ENCODE assay signal across 12 mouse cellular contexts in the genomic region with DNA sequence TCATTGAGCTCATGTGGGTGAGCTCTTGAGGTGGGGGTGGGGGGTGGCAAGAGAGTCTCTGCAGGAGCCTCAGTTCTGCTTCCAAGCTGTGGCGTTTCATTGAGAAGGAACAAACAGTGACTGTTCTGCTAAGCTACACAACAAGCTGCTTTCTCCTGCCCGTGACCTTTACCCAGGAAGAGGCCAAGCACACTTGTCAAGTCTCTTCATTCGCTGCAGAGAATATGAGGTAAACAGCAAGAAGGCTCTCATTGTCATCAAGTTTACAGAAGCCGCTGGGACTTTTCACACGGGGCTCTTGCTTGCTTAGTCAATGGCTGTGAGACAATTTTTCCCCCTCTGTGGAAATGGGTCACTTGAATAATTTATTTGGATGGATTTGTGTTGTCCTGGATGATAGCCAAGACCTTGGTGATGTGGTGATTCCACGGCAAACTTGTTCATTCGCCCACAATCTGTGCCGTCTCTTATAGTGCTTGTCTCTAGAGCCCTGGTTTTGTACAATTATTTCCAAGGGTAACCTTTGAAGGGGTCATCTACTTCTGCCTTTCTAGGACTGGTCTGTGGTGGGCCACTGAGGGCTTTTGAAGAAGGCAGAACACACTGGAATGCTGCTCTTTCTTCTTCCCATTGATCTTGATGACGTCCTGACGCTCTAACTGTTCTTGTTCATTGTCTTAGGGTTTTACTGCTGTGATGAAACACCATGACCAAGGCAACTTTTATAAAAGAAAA. TPM values are rescaled to one million over a fixed set of nuclear protein-coding genes. Genes with fewer than 3 reads are reported as not detected.
DNase-seq lines count a peak whose midpoint lies in the region; ATAC-seq and TF ChIP-seq lines count a peak whose summit lies in the region.
"Had no signal": no experiment of that assay in that cellular context is flagged by ENCODE, and none has a peak within 500 bp of the region (broad histone marks: within the 10 kb centered on the region; RNA-seq: fewer than 3 reads in every experiment).

No protein-coding gene starts in this region.

- no peak overlapping the region for H3K27ac ChIP-seq in forebrain, postnatal 0 days (ENCODE audit: low read depth, low read length)
- no peak overlapping the region for H3K27ac ChIP-seq in forebrain, embryonic 11.5 days (ENCODE audit: low read depth, low read length)
- H3K27ac ChIP-seq in hindbrain, postnatal 0 days = peak overlapping the region; percentile 54; the same call in 1 of the 2 replicates
- H3K27ac ChIP-seq: embryonic facial prominence, embryonic 12.5 days; liver, embryonic 13.5 days; stomach, embryonic 15.5 days had no signal

- no peaks in the 10 kb centered on the region for H3K27me3 ChIP-seq in forebrain, postnatal 0 days (ENCODE audit: insufficient read depth, low read length)
- no peaks in the 10 kb centered on the region for H3K27me3 ChIP-seq in forebrain, embryonic 11.5 days (ENCODE audit: control insufficient read depth, insufficient read depth, low read length)
- H3K27me3 ChIP-seq in hindbrain, postnatal 0 days (ENCODE audit: insufficient read depth, low read length) = no peaks in the 10 kb centered on the region
- H3K27me3 ChIP-seq: CH12.LX; embryonic facial prominence, embryonic 12.5 days; liver, embryonic 13.5 days; stomach, embryonic 15.5 days had no signal

- WGBS in forebrain, postnatal 0 days = 56% methylated on average over 10 of the region's 10 CpGs
- 75% methylated on average over 10 of the region's 10 CpGs for WGBS in forebrain, embryonic 11.5 days
- WGBS in hindbrain, postnatal 0 days = 39% methylated on average over 10 of the region's 10 CpGs

- no peaks in the 10 kb centered on the region for H3K4me1 ChIP-seq in forebrain, postnatal 0 days (ENCODE audit: insufficient read depth)
- H3K4me1 ChIP-seq in forebrain, embryonic 11.5 days (replicated peaks; ENCODE audit: control insufficient read depth, insufficient read depth, low read length) = no peaks in the 10 kb centered on the region
- no peaks in the 10 kb centered on the region for H3K4me1 ChIP-seq in hindbrain, postnatal 0 days (ENCODE audit: insufficient read depth, low read length)
- H3K4me1 ChIP-seq: embryonic facial prominence, embryonic 12.5 days; liver, embryonic 13.5 days had no signal

- no peaks in the 10 kb centered on the region for H3K9me3 ChIP-seq in forebrain, postnatal 0 days (ENCODE audit: low read length)
- H3K9me3 ChIP-seq in forebrain, embryonic 11.5 days (ENCODE audit: control insufficient read depth, low read length) = no peaks in the 10 kb centered on the region
- no peaks in the 10 kb centered on the region for H3K9me3 ChIP-seq in hindbrain, postnatal 0 days (ENCODE audit: low read length)
- H3K9me3 ChIP-seq: embryonic facial prominence, embryonic 12.5 days; liver, embryonic 13.5 days; stomach, embryonic 15.5 days had no signal

- no peak overlapping the region for H3K4me2 ChIP-seq in forebrain, postnatal 0 days (ENCODE audit: low read depth)
- H3K4me2 ChIP-seq in forebrain, embryonic 11.5 days (ENCODE audit: low read depth, low read length, severe bottlenecking) = no peak overlapping the region
- no peak overlapping the region for H3K4me2 ChIP-seq in hindbrain, postnatal 0 days (ENCODE audit: low read depth, low read length)
- H3K4me2 ChIP-seq: embryonic facial prominence, embryonic 12.5 days; liver, embryonic 13.5 days; stomach, embryonic 15.5 days had no signal

- no peaks in the 10 kb centered on the region for H3K36me3 ChIP-seq in forebrain, postnatal 0 days (ENCODE audit: insufficient read depth)
- H3K36me3 ChIP-seq in forebrain, embryonic 11.5 days (ENCODE audit: control insufficient read depth, insufficient read depth, low read length) = no peaks in the 10 kb centered on the region
- no peaks in the 10 kb centered on the region for H3K36me3 ChIP-seq in hindbrain, postnatal 0 days (ENCODE audit: insufficient read depth, low read length)
- H3K36me3 ChIP-seq: embryonic facial prominence, embryonic 12.5 days; liver, embryonic 13.5 days; stomach, embryonic 15.5 days had no signal

- peak; percentile 45 for DNase-seq in forebrain, postnatal 0 days
- DNase-seq in forebrain, embryonic 11.5 days (ENCODE audit: low spot score) = no peak
- DNase-seq in right cerebral cortex, postnatal 10 days (ENCODE audit: low spot score in 2 of 2) = peak; percentile 54 to 81
- no peak for DNase-seq in right cerebral cortex, adult 2 months (ENCODE audit: low spot score in 2 of 2)
- DNase-seq in hindbrain, postnatal 0 days (ENCODE audit: low spot score) = peak; percentile 75
- peak; percentile 43 for DNase-seq in yolk sac, embryonic 10.5 days (ENCODE audit: low spot score)
- DNase-seq in gastrocnemius, postnatal 10 days = no peak
- no peak for DNase-seq in cerebellum, postnatal 25 days
- DNase-seq: liver, embryonic 13.5 days had no signal

- ATAC-seq in forebrain, postnatal 0 days = peak; percentile 93
- ATAC-seq in forebrain, embryonic 11.5 days (replicated peaks; ENCODE audit: low FRiP score) = no peak
- peak; percentile 97 for ATAC-seq in hindbrain, postnatal 0 days

- H3K4me3 ChIP-seq in forebrain, postnatal 0 days (ENCODE audit: low read depth, low read length) = no peak overlapping the region
- H3K4me3 ChIP-seq in forebrain, embryonic 11.5 days (ENCODE audit: low read depth, low read length) = no peak overlapping the region
- no peak overlapping the region for H3K4me3 ChIP-seq in hindbrain, postnatal 0 days (ENCODE audit: low read length)
- H3K4me3 ChIP-seq: embryonic facial prominence, embryonic 12.5 days; liver, embryonic 13.5 days; stomach, embryonic 15.5 days had no signal

- H3K9ac ChIP-seq in forebrain, postnatal 0 days = no peak overlapping the region
- H3K9ac ChIP-seq in forebrain, embryonic 11.5 days (ENCODE audit: low read length) = no peak overlapping the region
- H3K9ac ChIP-seq in hindbrain, postnatal 0 days (replicated peaks; ENCODE audit: low read length) = no peak overlapping the region
- H3K9ac ChIP-seq: embryonic facial prominence, embryonic 12.5 days; liver, embryonic 13.5 days; stomach, embryonic 15.5 days had no signal

- no peak for TF ChIP-seq CTCF in forebrain, postnatal 0 days (IDR thresholded peaks at IDR 0.05; ENCODE audit: low read depth)
- no peak for TF ChIP-seq CTCF in hindbrain, postnatal 0 days (IDR thresholded peaks at IDR 0.05; ENCODE audit: low read depth)

RNA-seq across cellular contexts. Expression of gene Rasa2, which starts 29.3 kb away (rescaled TPM):
- total RNA-seq in forebrain, postnatal 0 days (2014; rRNA removed) = 21.5 and 23.2 TPM in 2 replicates
- polyA plus RNA-seq in forebrain, postnatal 0 days (2015; fragmentation: Nextera tagmentation; extraction: Ambion mirVana) = 5.8 and 14.0 TPM in 2 replicates
- polyA plus RNA-seq in forebrain, embryonic 11.5 days (2014; fragmentation: Nextera tagmentation; extraction: Ambion mirVana) = 15.8 and 16.9 TPM in 2 replicates
- 12.0 and 13.2 TPM in 2 replicates for total RNA-seq in hindbrain, postnatal 0 days (2014; rRNA removed)
- polyA plus RNA-seq in hindbrain, postnatal 0 days (2015; fragmentation: Nextera tagmentation; extraction: Ambion mirVana) = 12.9 and 16.5 TPM in 2 replicates
- total RNA-seq in gastrocnemius, postnatal 10 days (2021) = 1 to 10 TPM; 4.3 to 9.6 TPM

Comparison
In these comparisons a context has a peak if more than half of its experiments do, and no peak if none do; other contexts are left out.
1. DNase-seq: peak in forebrain, postnatal 0 days (single experiment), right cerebral cortex, postnatal 10 days (2 of 2), hindbrain, postnatal 0 days (single experiment) and yolk sac, embryonic 10.5 days (single experiment); none in forebrain, embryonic 11.5 days (single experiment), right cerebral cortex, adult 2 months (0 of 2), gastrocnemius, postnatal 10 days (single experiment) and cerebellum, postnatal 25 days (0 of 2).